In genomic region chr12:85705002-85705830, GRCm38 (mm10) we compare ENCODE assay signal across 7 mouse cellular contexts. TPM values are rescaled to one million over a fixed set of nuclear protein-coding genes. Genes with fewer than 3 reads are reported as not detected.
DNase-seq lines count a peak whose midpoint lies in the region; ATAC-seq and TF ChIP-seq lines count a peak whose summit lies in the region.

No protein-coding gene starts in this region.

- peak; percentile 62; the same call in 1 of the 2 replicates for ATAC-seq in embryonic facial prominence, embryonic 13.5 days (ENCODE audit: insufficient number of reproducible peaks, insufficient read depth, low FRiP score, low TSS enrichment, low read depth)
- ATAC-seq in limb, embryonic 13.5 days (ENCODE audit: low FRiP score, low read depth), result peak; percentile 76
- no peak for ATAC-seq in midbrain, embryonic 14.5 days (ENCODE audit: low FRiP score, low TSS enrichment)

- WGBS in embryonic facial prominence, embryonic 13.5 days, result 10% methylated on average over 20 of the region's 20 CpGs
- 10% methylated on average over 20 of the region's 20 CpGs for WGBS in limb, embryonic 13.5 days
- WGBS in midbrain, embryonic 14.5 days, result 12% methylated on average over 20 of the region's 20 CpGs
- 3% methylated on average over 20 of the region's 20 CpGs for WGBS in spleen, adult 2 months

- 0 out of 2 replicates have a peak overlapping the region, but pooled peaks have one; percentile 16 for H3K27ac ChIP-seq in embryonic facial prominence, embryonic 13.5 days
- peak overlapping the region; percentile 22; the same call in 1 of the 2 replicates for H3K27ac ChIP-seq in limb, embryonic 13.5 days
- no peak overlapping the region for H3K27ac ChIP-seq in midbrain, embryonic 14.5 days (replicated peaks; ENCODE audit: low read depth, low read length)
- H3K27ac ChIP-seq in spleen, adult 2 months (ENCODE audit: insufficient read depth, low read length), result peak overlapping the region; percentile 82

- H3K9me3 ChIP-seq in embryonic facial prominence, embryonic 13.5 days, result no peaks in the 10 kb centered on the region
- no peaks in the 10 kb centered on the region for H3K9me3 ChIP-seq in limb, embryonic 13.5 days
- no peaks in the 10 kb centered on the region for H3K9me3 ChIP-seq in midbrain, embryonic 14.5 days (ENCODE audit: control insufficient read depth, low read length)

- H3K4me1 ChIP-seq in embryonic facial prominence, embryonic 13.5 days, result peaks cover 27% of the 10 kb centered on the region
- peaks cover 21% of the 10 kb centered on the region for H3K4me1 ChIP-seq in limb, embryonic 13.5 days
- peaks cover 10% of the 10 kb centered on the region; the same call in 1 of the 2 replicates for H3K4me1 ChIP-seq in midbrain, embryonic 14.5 days (ENCODE audit: control insufficient read depth, insufficient read depth, low read length)
- H3K4me1 ChIP-seq in spleen, adult 2 months (ENCODE audit: control insufficient read depth, insufficient read depth, insufficient read length), result peaks cover 21% of the 10 kb centered on the region

- no peaks in the 10 kb centered on the region for H3K36me3 ChIP-seq in embryonic facial prominence, embryonic 13.5 days
- no peaks in the 10 kb centered on the region for H3K36me3 ChIP-seq in limb, embryonic 13.5 days
- H3K36me3 ChIP-seq in midbrain, embryonic 14.5 days (ENCODE audit: control insufficient read depth, insufficient read depth, low read length), result no peaks in the 10 kb centered on the region
- peaks cover 5% of the 10 kb centered on the region for H3K36me3 ChIP-seq in spleen, adult 2 months (ENCODE audit: control insufficient read depth, insufficient read depth, low read length)

- peaks cover 16% of the 10 kb centered on the region for H3K27me3 ChIP-seq in embryonic facial prominence, embryonic 13.5 days
- H3K27me3 ChIP-seq in limb, embryonic 13.5 days, result peaks cover 16% of the 10 kb centered on the region
- peaks cover 6% of the 10 kb centered on the region; the same call in 1 of the 2 replicates for H3K27me3 ChIP-seq in midbrain, embryonic 14.5 days (ENCODE audit: control insufficient read depth, insufficient read depth, low read length)
- no peaks in the 10 kb centered on the region for H3K27me3 ChIP-seq in spleen, adult 2 months (ENCODE audit: control insufficient read depth, insufficient read depth, low read length)

- TF ChIP-seq CTCF in spleen, adult 2 months (IDR thresholded peaks at IDR 0.05; ENCODE audit: extremely low read depth, insufficient read depth, insufficient read length, insufficient replicate concordance), result no peak

- peak overlapping the region; percentile 72 for H3K4me2 ChIP-seq in embryonic facial prominence, embryonic 13.5 days
- peak overlapping the region; percentile 74 for H3K4me2 ChIP-seq in limb, embryonic 13.5 days (replicated peaks)
- H3K4me2 ChIP-seq in midbrain, embryonic 14.5 days (ENCODE audit: low read length), result peak overlapping the region; percentile 50

- peak overlapping the region; percentile 62 for H3K9ac ChIP-seq in embryonic facial prominence, embryonic 13.5 days
- peak overlapping the region; percentile 67 for H3K9ac ChIP-seq in limb, embryonic 13.5 days
- H3K9ac ChIP-seq in midbrain, embryonic 14.5 days (replicated peaks; ENCODE audit: low read length), result 0 out of 2 replicates have a peak overlapping the region, but pooled peaks have one; percentile 23

- peak overlapping the region; percentile 44 for H3K4me3 ChIP-seq in embryonic facial prominence, embryonic 13.5 days
- peak overlapping the region; percentile 43 for H3K4me3 ChIP-seq in limb, embryonic 13.5 days
- H3K4me3 ChIP-seq in midbrain, embryonic 14.5 days (replicated peaks; ENCODE audit: low read depth, low read length), result peak overlapping the region; percentile 22; the same call in 1 of the 2 replicates
- peak overlapping the region; percentile 62 for H3K4me3 ChIP-seq in spleen, adult 2 months (ENCODE audit: extremely low read depth, insufficient read depth, insufficient read length)

- DNase-seq in adrenal gland, adult 8-10 months, result peak; percentile 83
- peak; percentile 89 to 91 for DNase-seq in heart, adult 9 months (ENCODE audit: low spot score in 2 of 2)
- peak; percentile 74 for DNase-seq in kidney, adult 9 months
- peak; percentile 55 for DNase-seq in midbrain, embryonic 14.5 days
- peak; percentile 52 to 78 for DNase-seq in spleen, adult 2 months (ENCODE audit: low read depth in 1 of 2, low spot score in 2 of 2)

- TF ChIP-seq POLR2A in spleen, adult 2 months (IDR thresholded peaks at IDR 0.05; ENCODE audit: low read depth, low read length), result peak; percentile 87

RNA-seq across cellular contexts. Expression of gene Batf, which starts 18.7 kb away (rescaled TPM):
- 1 to 10 TPM in 2 of 4 experiments, under 1 TPM in 2; 0.38 to 2.4 (median 1.1) TPM for total RNA-seq in adrenal gland, adult 8-10 months (2022)
- 5.8 and 7.6 TPM in 2 replicates for polyA plus RNA-seq in embryonic facial prominence, embryonic 13.5 days (2015; fragmentation: Nextera tagmentation; extraction: Ambion mirVana)
- polyA plus RNA-seq in limb, embryonic 13.5 days (2015; fragmentation: Nextera tagmentation; extraction: Ambion mirVana), result 3.3 and 3.5 TPM in 2 replicates
- 0.68 TPM in 1 of 2 replicates, not detected in the other for polyA plus RNA-seq in midbrain, embryonic 14.5 days (2014; fragmentation: Nextera tagmentation; extraction: Ambion mirVana)
- polyA plus RNA-seq in spleen, adult 2 months (2012; rRNA removed), result 15.4 and 18.5 TPM in 2 replicates

RNA-seq across cellular contexts. Expression of gene Flvcr2, which starts 41.1 kb away (rescaled TPM):
- 1 to 10 TPM; 3.3 to 6.3 (median 5.7) TPM for total RNA-seq in adrenal gland, adult 8-10 months (2022)
- polyA plus RNA-seq in embryonic facial prominence, embryonic 13.5 days (2015; fragmentation: Nextera tagmentation; extraction: Ambion mirVana), result 2.5 and 2.7 TPM in 2 replicates
- polyA plus RNA-seq in limb, embryonic 13.5 days (2015; fragmentation: Nextera tagmentation; extraction: Ambion mirVana), result 2.2 and 3.2 TPM in 2 replicates
- 2.9 and 4.5 TPM in 2 replicates for polyA plus RNA-seq in midbrain, embryonic 14.5 days (2014; fragmentation: Nextera tagmentation; extraction: Ambion mirVana)
- 0.40 and 0.60 TPM in 2 replicates for polyA plus RNA-seq in spleen, adult 2 months (2012; rRNA removed)
